Mouse (Mus musculus): ENCODE data around the gene Slc29a3. TPM values are rescaled to one million over a fixed set of nuclear protein-coding genes. Genes with fewer than 3 reads are reported as not detected.

Slc29a3 gene
- polyA plus RNA-seq (2014; fragmentation: Nextera tagmentation; extraction: Ambion mirVana) = 6.9 and 8.7 TPM in 2 replicates

DNA sequence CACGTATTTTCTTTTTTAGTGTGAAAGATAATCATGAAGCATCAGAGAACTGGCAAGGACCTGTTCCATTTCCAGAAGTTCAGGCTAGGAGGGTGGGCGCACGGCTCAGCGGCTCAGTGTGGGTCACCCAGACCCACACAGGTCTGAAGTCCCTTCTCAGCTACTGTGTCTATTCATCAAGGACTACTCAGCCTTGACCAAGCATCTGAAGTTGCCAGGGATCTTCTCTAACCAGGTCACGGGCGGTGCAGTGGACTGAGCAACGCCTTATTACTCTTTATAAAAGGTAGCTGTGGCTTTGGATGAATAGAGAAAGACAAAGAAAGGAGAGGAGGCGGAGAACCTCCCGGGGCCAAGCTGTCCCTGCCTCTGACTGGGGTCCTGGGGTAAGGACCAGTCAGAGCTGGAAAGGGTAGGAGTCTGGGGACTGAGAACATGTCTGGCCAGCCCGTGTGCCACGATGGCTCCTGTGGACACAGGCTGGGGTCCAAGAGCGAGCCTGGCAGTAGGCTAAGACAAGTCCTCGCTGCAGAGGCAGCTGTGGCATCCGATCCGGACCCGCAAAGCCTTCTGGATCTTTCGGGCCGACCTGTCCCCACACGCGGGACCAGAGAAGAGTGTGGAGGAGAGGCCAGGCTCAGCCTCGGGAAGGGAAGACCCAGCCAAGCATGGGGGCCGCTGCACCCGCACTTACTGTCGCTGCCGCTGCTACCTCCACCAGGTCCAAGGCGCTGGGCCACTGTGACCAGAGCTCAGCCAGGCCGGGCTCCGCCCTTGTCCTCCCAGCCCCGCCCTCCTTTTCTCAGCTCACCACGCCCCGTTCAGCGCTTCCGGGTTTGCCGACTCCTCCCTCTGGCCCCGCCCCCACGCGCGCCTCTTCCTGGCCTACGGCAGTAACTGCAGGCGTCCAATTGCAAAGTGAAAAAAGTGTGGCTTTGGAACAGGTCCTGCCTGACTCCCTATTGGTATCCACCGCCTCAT, at the start of gene Slc29a3:
Gene Slc29a3 (minus strand): TSS at position 755 of the 981 bp plus-strand sequence.
- H3K9ac ChIP-seq (ENCODE audit: low read length) = peak within 1 kb of the TSS; percentile 77
- H3K36me3 ChIP-seq (ENCODE audit: control insufficient read depth, insufficient read depth, low read length) = no peaks in the 10 kb centered on the region
- no peaks in the 10 kb centered on the region for H3K27me3 ChIP-seq (ENCODE audit: control insufficient read depth, insufficient read depth, low read length)
- no peaks in the 10 kb centered on the region for H3K9me3 ChIP-seq (ENCODE audit: control insufficient read depth, low read length)
- peak within 1 kb of the TSS; percentile 56; the same call in 1 of the 2 replicates for H3K27ac ChIP-seq (ENCODE audit: low read depth, low read length)
- 7% methylated on average over 41 of the region's 41 CpGs for WGBS
- H3K4me1 ChIP-seq (ENCODE audit: control insufficient read depth, insufficient read depth, low read length) = peaks cover 4% of the 10 kb centered on the region; the same call in 1 of the 2 replicates
- peak within 1 kb of the TSS; percentile 63 for H3K4me2 ChIP-seq
- H3K4me3 ChIP-seq (ENCODE audit: low read depth, low read length) = peak within 1 kb of the TSS; percentile 49
- ATAC-seq (ENCODE audit: low FRiP score) (peak; percentile 95), DNase-seq (ENCODE audit: low spot score, missing footprints) (peak; percentile 100)

DNA sequence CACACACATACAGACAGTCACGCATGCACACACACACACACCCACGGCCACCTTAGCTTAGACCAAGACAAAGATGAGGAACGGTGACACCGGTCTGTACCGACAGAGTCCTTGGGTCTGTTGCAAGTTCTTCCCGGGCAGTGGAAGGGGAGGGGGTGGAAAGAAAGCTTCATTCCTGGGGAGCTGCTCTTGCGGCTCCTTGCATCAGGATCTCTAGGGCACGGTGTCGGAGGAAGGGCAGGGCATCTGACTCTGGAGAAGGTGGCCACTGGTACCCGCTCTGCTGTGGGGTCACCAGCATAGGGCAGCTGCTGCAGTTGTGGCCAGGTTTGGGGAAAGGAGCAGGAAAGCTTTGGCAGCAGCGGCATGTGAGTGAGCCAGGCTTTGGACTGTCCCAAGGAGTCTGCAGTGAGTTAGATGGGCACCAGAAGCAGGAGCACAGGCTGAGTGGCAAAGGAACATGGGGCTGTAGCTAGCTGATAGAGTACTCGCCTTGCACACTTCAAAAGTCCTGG, 49.4 kb upstream of the Slc29a3 start:
- Histone ChIP-seq H3K9ac (ENCODE audit: low read length) (no peak overlapping the region), H3K4me3 (ENCODE audit: low read depth, low read length) (no peak overlapping the region), H3K27ac (ENCODE audit: low read depth, low read length) (no peak overlapping the region), H3K4me2 (no peak overlapping the region), H3K9me3 (ENCODE audit: control insufficient read depth, low read length) (no peaks in the 10 kb centered on the region), H3K36me3 (ENCODE audit: control insufficient read depth, insufficient read depth, low read length) (no peaks in the 10 kb centered on the region), H3K27me3 (ENCODE audit: control insufficient read depth, insufficient read depth, low read length) (no peaks in the 10 kb centered on the region), H3K4me1 (ENCODE audit: control insufficient read depth, insufficient read depth, low read length) (peaks cover 16% of the 10 kb centered on the region)
- ATAC-seq (ENCODE audit: low FRiP score) = no peak
- WGBS = 52% methylated on average over 12 of the region's 12 CpGs
- peak; percentile 79 for DNase-seq (ENCODE audit: low spot score, missing footprints)

DNA sequence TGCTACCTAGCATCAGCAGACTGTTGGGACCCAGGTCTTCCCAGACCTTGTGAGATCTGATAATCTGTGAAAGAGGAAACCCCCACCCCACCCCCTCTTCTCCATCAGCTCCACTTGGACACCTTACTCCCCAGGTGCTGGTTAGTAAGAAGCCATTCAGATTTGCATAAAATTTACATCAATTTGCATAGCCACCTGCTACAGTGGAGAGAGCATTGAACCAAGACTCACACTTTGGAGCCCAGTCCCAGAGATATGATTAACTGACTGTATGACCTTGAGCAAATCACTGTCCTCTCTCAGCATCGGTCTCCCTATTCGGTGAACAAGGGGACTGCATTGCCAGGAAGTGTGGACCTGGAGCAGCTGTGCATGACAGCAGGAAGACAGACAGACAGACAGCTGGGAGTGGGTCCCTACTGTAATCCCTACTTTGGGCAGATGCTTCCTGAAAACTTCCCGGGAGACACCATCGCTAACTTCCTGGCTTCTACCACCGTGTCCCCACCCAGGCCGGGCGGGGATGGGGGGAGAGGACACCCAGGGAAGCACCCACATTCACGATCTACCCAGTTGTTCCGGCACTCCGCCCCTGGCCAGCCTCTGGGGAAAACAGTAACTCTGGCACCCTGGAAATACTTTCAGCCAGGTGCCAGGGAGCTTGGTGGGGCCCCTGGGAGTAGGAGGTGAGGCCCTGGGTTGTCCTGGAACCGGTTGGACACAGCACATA, 48.7 kb upstream of the Slc29a3 start:
- no peaks in the 10 kb centered on the region for H3K9me3 ChIP-seq (ENCODE audit: control insufficient read depth, low read length)
- H3K36me3 ChIP-seq (ENCODE audit: control insufficient read depth, insufficient read depth, low read length) = no peaks in the 10 kb centered on the region
- ATAC-seq (ENCODE audit: low FRiP score) (no peak), DNase-seq (ENCODE audit: low spot score, missing footprints) (no peak)
- H3K4me2 ChIP-seq = no peak overlapping the region
- no peaks in the 10 kb centered on the region for H3K27me3 ChIP-seq (ENCODE audit: control insufficient read depth, insufficient read depth, low read length)
- H3K27ac ChIP-seq (ENCODE audit: low read depth, low read length) = no peak overlapping the region
- no peak overlapping the region for H3K9ac ChIP-seq (ENCODE audit: low read length)
- WGBS = 45% methylated on average over 11 of the region's 11 CpGs
- H3K4me1 ChIP-seq (ENCODE audit: control insufficient read depth, insufficient read depth, low read length) = peaks cover 12% of the 10 kb centered on the region
- no peak overlapping the region for H3K4me3 ChIP-seq (ENCODE audit: low read depth, low read length)

DNA sequence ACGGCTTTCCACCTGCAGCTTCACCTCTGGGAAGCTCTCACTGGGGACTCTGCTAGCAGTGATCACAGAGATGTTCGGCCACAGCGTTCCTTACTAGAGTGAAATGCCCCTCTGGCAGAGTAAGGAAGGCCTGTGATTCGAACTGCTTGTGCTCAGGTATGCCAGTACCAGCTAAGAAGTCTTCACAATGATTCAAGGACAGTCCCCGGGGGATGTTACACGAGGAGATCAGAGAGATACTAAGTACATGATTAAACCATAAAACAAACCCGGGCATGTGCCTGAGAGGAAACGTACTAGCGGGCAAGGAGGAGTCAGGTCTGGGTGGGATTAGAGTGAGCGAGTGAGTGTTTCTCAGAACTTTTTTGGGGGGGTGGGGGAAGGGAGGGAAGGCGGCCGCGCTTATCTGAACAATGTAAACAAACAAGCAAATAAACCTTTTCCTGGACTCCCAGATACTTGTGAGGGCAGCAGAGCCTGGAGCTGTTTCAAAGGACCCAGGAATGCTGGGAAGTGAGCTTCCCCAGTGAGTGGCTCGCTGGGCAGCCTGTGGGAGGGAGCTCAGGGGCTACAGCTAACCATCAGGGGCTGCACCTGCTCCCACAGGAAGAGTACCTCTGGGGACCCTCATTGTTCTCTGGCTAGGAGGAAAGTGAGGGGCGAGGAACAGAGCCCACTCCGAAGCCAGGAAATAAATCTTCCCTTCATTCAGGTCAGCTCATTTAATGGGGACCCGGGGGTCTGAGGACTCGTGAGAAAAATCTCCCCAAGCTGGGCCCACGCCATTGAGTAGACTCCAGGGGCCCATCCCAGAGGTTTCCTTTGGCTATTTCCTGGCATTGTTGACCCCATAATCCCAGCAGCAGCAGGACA, 47.9 kb upstream of the Slc29a3 start:
- Histone ChIP-seq H3K4me1 (ENCODE audit: control insufficient read depth, insufficient read depth, low read length) (peaks cover 12% of the 10 kb centered on the region), H3K9me3 (ENCODE audit: control insufficient read depth, low read length) (no peaks in the 10 kb centered on the region), H3K4me2 (no peak overlapping the region), H3K36me3 (ENCODE audit: control insufficient read depth, insufficient read depth, low read length) (no peaks in the 10 kb centered on the region), H3K9ac (ENCODE audit: low read length) (no peak overlapping the region), H3K27ac (ENCODE audit: low read depth, low read length) (no peak overlapping the region), H3K27me3 (ENCODE audit: control insufficient read depth, insufficient read depth, low read length) (no peaks in the 10 kb centered on the region), H3K4me3 (ENCODE audit: low read depth, low read length) (no peak overlapping the region)
- WGBS = 19% methylated on average over 19 of the region's 19 CpGs
- no peak for ATAC-seq (ENCODE audit: low FRiP score)
- peak; percentile 80 for DNase-seq (ENCODE audit: low spot score, missing footprints)

DNA sequence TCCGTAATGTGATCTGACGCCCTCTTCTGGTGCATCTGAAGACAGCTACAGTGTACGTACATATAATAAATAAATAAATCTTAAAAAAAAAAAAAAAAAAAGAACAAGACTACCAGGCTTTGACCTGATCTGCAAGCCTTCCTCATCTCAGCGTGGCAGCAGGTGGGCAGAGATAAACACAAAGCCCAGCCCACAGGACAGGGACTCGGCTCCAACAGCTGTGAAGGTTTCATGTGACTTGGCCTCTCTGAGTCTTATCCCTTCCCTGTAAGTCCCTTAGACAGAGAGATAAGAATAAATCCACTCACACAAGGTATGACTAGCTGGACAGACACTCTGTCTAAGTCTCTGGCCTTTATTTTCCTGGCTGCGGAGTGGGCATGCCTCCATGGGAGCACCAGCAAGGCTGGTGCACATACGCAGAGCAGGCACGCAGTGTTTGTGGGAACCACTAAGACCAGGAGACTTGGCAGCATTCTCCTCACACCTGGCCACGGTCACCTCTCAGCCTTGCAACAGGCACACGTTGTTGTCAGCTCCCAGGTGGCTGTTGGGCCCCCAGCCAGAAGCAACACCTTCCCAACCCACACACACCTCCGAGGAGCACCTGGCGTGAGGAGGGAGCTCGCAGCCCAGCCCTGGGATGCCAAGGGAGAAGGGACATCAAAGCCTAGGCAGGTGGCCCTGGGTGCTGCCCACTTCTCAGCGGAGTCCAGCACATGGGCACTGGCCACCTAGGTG, 45.3 kb upstream of the Slc29a3 start:
- Histone ChIP-seq H3K9me3 (ENCODE audit: control insufficient read depth, low read length) (no peaks in the 10 kb centered on the region), H3K27me3 (ENCODE audit: control insufficient read depth, insufficient read depth, low read length) (no peaks in the 10 kb centered on the region; the same call in 1 of the 2 replicates), H3K4me3 (ENCODE audit: low read depth, low read length) (no peak overlapping the region), H3K4me2 (no peak overlapping the region), H3K9ac (ENCODE audit: low read length) (no peak overlapping the region), H3K4me1 (ENCODE audit: control insufficient read depth, insufficient read depth, low read length) (peaks cover 14% of the 10 kb centered on the region), H3K36me3 (ENCODE audit: control insufficient read depth, insufficient read depth, low read length) (no peaks in the 10 kb centered on the region), H3K27ac (ENCODE audit: low read depth, low read length) (no peak overlapping the region)
- 84% methylated on average over 14 of the region's 14 CpGs for WGBS
- DNase-seq (ENCODE audit: low spot score, missing footprints) = no peak
- no peak for ATAC-seq (ENCODE audit: low FRiP score)

DNA sequence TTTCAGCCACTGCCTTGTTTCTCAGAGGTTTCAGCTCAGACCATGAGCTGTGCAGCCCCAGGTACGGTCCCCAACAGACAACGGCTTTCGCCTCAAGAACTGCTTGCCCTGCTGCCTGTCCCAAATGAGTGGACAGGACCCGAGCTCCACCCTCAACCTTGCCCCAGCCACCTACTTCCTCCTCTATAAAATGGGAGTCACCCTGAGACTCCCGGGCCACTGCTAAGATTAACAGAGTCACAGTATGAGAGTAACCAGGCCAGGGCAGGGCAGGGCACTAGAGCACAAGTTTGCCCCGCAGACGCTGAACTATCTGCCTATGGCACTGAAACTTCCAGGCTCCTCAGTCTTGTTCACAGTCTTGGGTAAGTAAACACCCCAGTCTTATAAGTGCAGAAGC, 43.9 kb upstream of the Slc29a3 start:
- no peak overlapping the region for H3K27ac ChIP-seq (ENCODE audit: low read depth, low read length)
- H3K4me2 ChIP-seq = no peak overlapping the region
- no peaks in the 10 kb centered on the region for H3K36me3 ChIP-seq (ENCODE audit: control insufficient read depth, insufficient read depth, low read length)
- ATAC-seq (ENCODE audit: low FRiP score) (no peak), DNase-seq (ENCODE audit: low spot score, missing footprints) (no peak)
- peaks cover 19% of the 10 kb centered on the region for H3K4me1 ChIP-seq (ENCODE audit: control insufficient read depth, insufficient read depth, low read length)
- H3K9me3 ChIP-seq (ENCODE audit: control insufficient read depth, low read length) = no peaks in the 10 kb centered on the region
- no peak overlapping the region for H3K4me3 ChIP-seq (ENCODE audit: low read depth, low read length)
- H3K9ac ChIP-seq (ENCODE audit: low read length) = no peak overlapping the region
- WGBS = 86% methylated on average over 7 of the region's 7 CpGs
- peaks cover 3% of the 10 kb centered on the region; the same call in 1 of the 2 replicates for H3K27me3 ChIP-seq (ENCODE audit: control insufficient read depth, insufficient read depth, low read length)

DNA sequence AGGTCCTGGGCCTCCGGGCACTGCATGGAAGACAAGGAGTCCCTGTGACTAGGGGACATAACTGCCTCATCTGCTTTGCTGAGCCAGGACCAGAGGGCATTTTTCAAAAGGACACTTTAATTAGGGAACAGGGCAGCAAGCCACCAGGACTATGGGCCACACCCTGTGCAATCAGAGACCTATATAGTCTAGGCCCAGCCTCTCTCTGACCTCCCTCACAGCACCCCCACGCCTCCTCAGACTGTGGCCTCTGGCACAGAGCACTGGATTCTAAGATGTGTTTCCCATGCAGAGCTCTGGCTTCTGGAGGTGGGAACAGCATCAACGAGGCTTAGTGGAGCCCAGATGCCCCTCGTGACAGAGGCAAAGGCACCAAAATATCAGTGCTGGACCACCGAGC, 43.4 kb upstream of the Slc29a3 start:
- DNase-seq (ENCODE audit: low spot score, missing footprints) (no peak), ATAC-seq (ENCODE audit: low FRiP score) (no peak)
- H3K27ac ChIP-seq (ENCODE audit: low read depth, low read length) = no peak overlapping the region
- peaks cover 18% of the 10 kb centered on the region for H3K4me1 ChIP-seq (ENCODE audit: control insufficient read depth, insufficient read depth, low read length)
- no peaks in the 10 kb centered on the region for H3K36me3 ChIP-seq (ENCODE audit: control insufficient read depth, insufficient read depth, low read length)
- no peak overlapping the region for H3K4me2 ChIP-seq
- H3K9me3 ChIP-seq (ENCODE audit: control insufficient read depth, low read length) = no peaks in the 10 kb centered on the region
- H3K4me3 ChIP-seq (ENCODE audit: low read depth, low read length) = no peak overlapping the region
- 85% methylated on average over 5 of the region's 5 CpGs for WGBS
- H3K27me3 ChIP-seq (ENCODE audit: control insufficient read depth, insufficient read depth, low read length) = peaks cover 3% of the 10 kb centered on the region; the same call in 1 of the 2 replicates
- no peak overlapping the region for H3K9ac ChIP-seq (ENCODE audit: low read length)

DNA sequence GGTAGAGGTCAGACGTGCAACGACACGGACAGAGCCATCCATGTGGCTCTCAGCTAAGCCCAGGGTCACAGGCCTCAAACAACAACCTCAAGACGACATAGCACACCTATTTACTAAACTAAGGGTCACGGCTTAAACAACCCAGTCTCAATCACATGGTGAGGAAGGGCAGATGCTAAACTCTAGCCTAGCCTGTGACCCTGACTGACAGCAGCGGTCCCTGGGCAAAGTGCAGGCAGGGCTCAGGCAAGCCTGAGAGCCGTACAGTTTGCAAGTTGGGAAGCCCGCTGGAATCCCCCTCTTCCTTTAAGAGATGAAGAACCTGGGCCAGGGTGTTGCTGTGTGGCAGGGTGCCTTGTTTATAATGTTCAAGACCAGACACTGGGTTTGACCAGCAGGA, 42.2 kb upstream of the Slc29a3 start:
- H3K4me1 ChIP-seq (ENCODE audit: control insufficient read depth, insufficient read depth, low read length) = peaks cover 12% of the 10 kb centered on the region
- no peak overlapping the region for H3K4me3 ChIP-seq (ENCODE audit: low read depth, low read length)
- DNase-seq (ENCODE audit: low spot score, missing footprints) (no peak), ATAC-seq (ENCODE audit: low FRiP score) (no peak)
- no peak overlapping the region for H3K9ac ChIP-seq (ENCODE audit: low read length)
- H3K36me3 ChIP-seq (ENCODE audit: control insufficient read depth, insufficient read depth, low read length) = no peaks in the 10 kb centered on the region
- no peak overlapping the region for H3K27ac ChIP-seq (ENCODE audit: low read depth, low read length)
- peaks cover 3% of the 10 kb centered on the region; the same call in 1 of the 2 replicates for H3K27me3 ChIP-seq (ENCODE audit: control insufficient read depth, insufficient read depth, low read length)
- no peaks in the 10 kb centered on the region for H3K9me3 ChIP-seq (ENCODE audit: control insufficient read depth, low read length)
- no peak overlapping the region for H3K4me2 ChIP-seq
- WGBS = 60% methylated on average over 8 of the region's 8 CpGs

Measured in midbrain, embryonic 11.5 days (tissue).